Mouse (Mus musculus) left cerebral cortex, adult 11 months (tissue): Measurements from ENCODE around the gene Axin2.

Experiments used
- DNase-seq: peaks from one replicate; pipeline ENCODE4 v3.0.0; 2022; ENCODE audit warnings: low spot score

The Axin2 gene

GRCm38 (mm10) chr11:108906590-108907254, 13.4 kb upstream of the Axin2 start:
- DNase-seq, result no peak

GRCm38 (mm10) chr11:108909396-108910195, 10.6 kb upstream of the Axin2 start:
- no peak for DNase-seq

- no peak for DNase-seq
These were observed 9.7 kb upstream of the Axin2 start for GRCm38 (mm10) chr11:108910328-108910886.

GRCm38 (mm10) chr11:108910903-108911302, 9.2 kb upstream of the Axin2 start:
- DNase-seq, result no peak

GRCm38 (mm10) chr11:108912174-108912573, 8.0 kb upstream of the Axin2 start:
- DNase-seq, result no peak

- no peak for DNase-seq
These were observed 2.5 kb upstream of the Axin2 start for GRCm38 (mm10) chr11:108917422-108918324.

GRCm38 (mm10) chr11:108920636-108921505, 722 bp downstream of the Axin2 start:
- DNase-seq, result peak; percentile 67

- DNase-seq, result no peak
These were observed 1.6 kb downstream of the Axin2 start for GRCm38 (mm10) chr11:108921506-108922455.

GRCm38 (mm10) chr11:108922511-108923187, 2.5 kb downstream of the Axin2 start:
- DNase-seq, result no peak

GRCm38 (mm10) chr11:108923188-108923575, 3.0 kb downstream of the Axin2 start:
- no peak for DNase-seq

- no peak for DNase-seq
These were observed 3.6 kb downstream of the Axin2 start for GRCm38 (mm10) chr11:108923781-108924180.

GRCm38 (mm10) chr11:108924346-108924745, 4.2 kb downstream of the Axin2 start:
- DNase-seq, result no peak

- DNase-seq, result peak; percentile 81
These were observed 5.1 kb downstream of the Axin2 start for GRCm38 (mm10) chr11:108925202-108925601.

GRCm38 (mm10) chr11:108925826-108926225, 5.7 kb downstream of the Axin2 start:
- DNase-seq, result no peak

- no peak for DNase-seq
These were observed 6.4 kb downstream of the Axin2 start for GRCm38 (mm10) chr11:108926345-108927092.

GRCm38 (mm10) chr11:108927093-108927444, 6.9 kb downstream of the Axin2 start:
- DNase-seq, result no peak

GRCm38 (mm10) chr11:108928096-108928495, 7.9 kb downstream of the Axin2 start:
- no peak for DNase-seq

GRCm38 (mm10) chr11:108928752-108929151, 8.6 kb downstream of the Axin2 start:
- no peak for DNase-seq

GRCm38 (mm10) chr11:108929176-108929575, 9.0 kb downstream of the Axin2 start:
- DNase-seq, result no peak
